Mouse (Mus musculus) right cerebral cortex, postnatal 14 days (tissue): ENCODE results near the gene Vmn1r101.
"Not testable (repeated sequence)": the region's sequence is repeated elsewhere in the genome, so short reads cannot be mapped to it uniquely, and the experiment has no call there.

Experiments used
- DNase-seq: peaks from one replicate; pipeline ENCODE4 v3.0.0; 2022

The Vmn1r101 gene

DNA sequence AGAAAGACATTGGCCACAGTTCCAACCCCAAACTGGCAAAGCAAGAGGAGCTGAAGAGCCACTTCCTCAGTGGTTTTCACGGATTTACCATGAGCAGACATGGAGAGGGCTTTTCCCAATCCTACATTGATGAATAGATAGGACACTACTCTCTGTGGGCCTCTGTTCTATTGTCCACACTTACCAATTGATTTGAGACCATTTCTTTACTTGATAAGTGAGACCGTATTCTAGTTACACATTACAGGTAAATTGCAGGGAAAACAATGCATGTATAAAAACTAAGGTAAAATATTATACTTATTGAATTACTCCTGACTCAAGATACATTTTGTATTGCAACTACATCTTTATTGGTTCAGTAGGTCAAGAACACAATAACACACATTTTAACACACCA lies at the start of gene Vmn1r101:
Gene Vmn1r101, minus strand, starts transcription at position 101 of the 400 bp plus-strand sequence.
- not testable (repeated sequence) for DNase-seq

DNA sequence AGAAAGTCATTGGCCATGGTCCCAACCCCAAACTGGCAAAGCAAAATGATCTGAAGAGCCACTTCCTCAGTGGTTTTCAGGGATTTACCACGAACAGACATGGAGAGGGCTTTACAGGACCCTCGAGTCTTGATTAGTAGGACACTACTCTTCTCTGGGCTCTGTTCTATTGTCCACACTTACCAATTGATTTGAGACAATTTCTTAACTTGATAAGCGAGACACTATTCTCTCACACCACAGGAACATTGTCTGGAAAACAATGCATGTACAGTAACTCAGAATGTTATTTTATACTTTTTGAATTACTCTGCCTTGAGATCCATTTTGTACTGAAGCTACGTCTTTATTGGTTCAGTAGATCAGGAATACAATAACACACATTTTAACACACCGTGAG lies 32.4 kb upstream of the Vmn1r101 start, which contains the start of gene Gm10670:
Gene Gm10670, minus strand, starts transcription at position 101 of the 400 bp plus-strand sequence.
- not testable (repeated sequence) for DNase-seq

DNA sequence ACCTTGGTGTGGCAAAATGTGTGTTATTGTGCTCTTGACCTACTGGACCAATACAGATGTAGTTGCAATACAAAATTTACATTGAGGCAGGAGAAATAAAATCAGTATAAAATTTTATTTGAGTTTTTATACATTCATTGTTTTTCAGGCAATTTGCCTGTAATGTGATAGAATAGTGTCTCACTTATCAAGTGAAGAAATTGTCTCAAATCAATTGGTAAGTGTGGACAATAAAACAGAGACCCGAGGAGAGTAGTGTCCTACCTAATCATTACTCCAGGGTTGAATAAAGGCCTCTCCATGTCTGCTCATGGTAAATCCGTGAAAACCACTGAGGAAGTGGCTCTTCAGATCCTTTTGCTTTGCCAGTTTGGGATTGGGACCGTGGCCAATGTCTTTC lies 24.8 kb downstream of the Vmn1r101 start, which contains the start of gene Vmn1r100:
Gene Vmn1r100, plus strand, starts transcription at position 301 of the 400 bp plus-strand sequence.
- DNase-seq = not testable (repeated sequence)
